Mouse (Mus musculus): ENCODE data around the gene Gm17334. TPM values are rescaled to one million over a fixed set of nuclear protein-coding genes. Genes with fewer than 3 reads are reported as not detected.

Gene Gm17334
- 0.60 and 0.68 TPM in 2 replicates for polyA plus RNA-seq (2014; fragmentation: Nextera tagmentation; extraction: Ambion mirVana)

DNA sequence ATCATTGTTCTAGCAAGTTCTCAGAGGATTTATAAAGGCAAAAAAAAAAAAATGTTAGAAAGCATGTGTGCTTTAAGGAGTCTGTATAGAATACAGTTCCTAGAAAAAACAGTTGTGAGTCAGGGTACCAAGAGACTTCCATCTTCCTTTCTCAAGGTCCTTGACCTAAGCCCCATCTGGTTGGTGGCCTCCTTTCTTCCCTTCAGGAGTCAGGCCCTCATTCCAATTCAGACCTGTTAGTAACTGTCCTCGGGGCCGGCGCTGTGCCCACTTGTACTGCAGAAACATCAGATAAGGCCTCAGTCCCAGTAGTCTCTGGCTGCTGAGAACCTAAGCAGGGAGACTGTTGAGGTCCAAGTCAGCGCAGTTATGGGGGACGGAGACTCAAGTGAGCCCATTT lies at the start of gene Gm17334:
Gene Gm17334 (minus strand): TSS at position 101 of the 400 bp plus-strand sequence.
- Histone ChIP-seq H3K4me3 (ENCODE audit: low read depth, low read length) (no peak within 1 kb of the TSS), H3K36me3 (ENCODE audit: control insufficient read depth, insufficient read depth, low read length) (peaks cover 56% of the 10 kb centered on the region), H3K27me3 (replicated peaks; ENCODE audit: control insufficient read depth, insufficient read depth, low read length) (no peaks in the 10 kb centered on the region), H3K27ac (ENCODE audit: low read depth) (no peak within 1 kb of the TSS), H3K9me3 (ENCODE audit: control insufficient read depth, low read length) (no peaks in the 10 kb centered on the region), H3K4me2 (ENCODE audit: low read length) (no peak within 1 kb of the TSS; the same call in 1 of the 2 replicates), H3K9ac (ENCODE audit: low read length) (no peak within 1 kb of the TSS), H3K4me1 (replicated peaks; ENCODE audit: control insufficient read depth, insufficient read depth, low read length) (peaks cover 16% of the 10 kb centered on the region; the same call in 1 of the 2 replicates)
- 94% methylated on average over 5 of the region's 5 CpGs for WGBS
- no peak for ATAC-seq (replicated peaks; ENCODE audit: low FRiP score, low TSS enrichment, low read depth)
- no peak for DNase-seq (ENCODE audit: low spot score)

DNA sequence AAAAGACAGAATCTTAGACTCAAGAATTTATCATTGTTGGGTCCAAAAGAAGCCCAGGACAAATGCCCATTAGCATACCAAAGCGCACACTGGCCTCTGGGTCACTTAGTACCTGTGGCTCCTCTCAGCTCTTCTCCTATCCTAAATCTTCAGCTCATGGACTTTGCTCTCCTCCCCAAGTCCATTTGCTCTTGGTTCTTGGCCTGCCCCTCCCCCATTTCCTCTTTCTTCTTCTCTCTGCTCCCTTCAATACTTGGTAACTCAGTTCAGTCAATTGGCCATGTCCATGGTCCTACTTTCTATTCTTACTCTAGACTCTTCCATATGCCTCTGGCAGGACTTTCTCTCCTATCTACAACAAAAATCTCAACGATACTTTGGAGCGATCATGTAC lies 49.0 kb upstream of the Gm17334 start:
- H3K27me3 ChIP-seq (replicated peaks; ENCODE audit: control insufficient read depth, insufficient read depth, low read length): no peaks in the 10 kb centered on the region
- DNase-seq (ENCODE audit: low spot score): no peak
- H3K9ac ChIP-seq (ENCODE audit: low read length): no peak overlapping the region
- H3K9me3 ChIP-seq (ENCODE audit: control insufficient read depth, low read length): no peaks in the 10 kb centered on the region
- ATAC-seq (replicated peaks; ENCODE audit: low FRiP score, low TSS enrichment, low read depth): no peak
- no peak overlapping the region for H3K27ac ChIP-seq (ENCODE audit: low read depth)
- 94% methylated on average over 3 of the region's 3 CpGs for WGBS
- no peak overlapping the region for H3K4me2 ChIP-seq (ENCODE audit: low read length)
- H3K4me1 ChIP-seq (replicated peaks; ENCODE audit: control insufficient read depth, insufficient read depth, low read length): no peaks in the 10 kb centered on the region
- no peaks in the 10 kb centered on the region for H3K36me3 ChIP-seq (ENCODE audit: control insufficient read depth, insufficient read depth, low read length)
- no peak overlapping the region for H3K4me3 ChIP-seq (ENCODE audit: low read depth, low read length)

DNA sequence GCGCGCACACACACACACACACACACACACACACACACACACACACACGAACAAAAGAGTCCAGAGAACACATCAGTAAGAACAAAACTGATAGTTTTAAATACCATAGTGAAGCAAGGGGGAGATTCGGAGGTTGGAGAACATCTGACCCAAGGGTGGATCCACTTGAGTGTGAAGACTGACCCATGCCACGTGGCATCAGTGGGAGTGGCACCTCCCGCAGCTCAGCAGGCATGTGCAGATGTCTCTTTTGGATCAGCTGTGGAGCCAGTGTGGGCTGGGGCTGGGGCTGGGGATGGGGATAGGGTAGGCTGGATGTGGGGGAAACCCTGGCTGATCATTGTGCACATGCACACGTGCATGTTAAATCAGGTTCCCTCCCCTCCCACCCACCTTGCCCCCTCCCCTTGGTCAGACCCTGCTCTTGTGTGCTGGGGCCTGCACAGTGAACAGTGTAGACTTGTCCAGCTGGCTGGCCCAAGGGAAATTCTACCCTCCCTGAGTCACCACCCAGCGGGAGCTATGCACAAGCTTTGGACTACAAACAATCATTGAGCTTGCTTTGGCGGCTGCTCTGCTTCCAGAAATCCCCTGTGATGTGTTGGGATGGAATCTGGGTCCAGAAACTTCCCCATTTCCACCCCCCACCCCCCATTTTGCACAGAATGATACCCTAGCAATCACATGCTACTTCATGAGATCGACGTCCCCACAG lies 48.4 kb upstream of the Gm17334 start:
- H3K36me3 ChIP-seq (ENCODE audit: control insufficient read depth, insufficient read depth, low read length): no peaks in the 10 kb centered on the region
- DNase-seq (ENCODE audit: low spot score) (no peak), ATAC-seq (replicated peaks; ENCODE audit: low FRiP score, low TSS enrichment, low read depth) (no peak)
- no peak overlapping the region for H3K4me3 ChIP-seq (ENCODE audit: low read depth, low read length)
- 79% methylated on average over 11 of the region's 11 CpGs for WGBS
- no peaks in the 10 kb centered on the region for H3K27me3 ChIP-seq (replicated peaks; ENCODE audit: control insufficient read depth, insufficient read depth, low read length)
- no peak overlapping the region for H3K4me2 ChIP-seq (ENCODE audit: low read length)
- H3K9me3 ChIP-seq (ENCODE audit: control insufficient read depth, low read length): no peaks in the 10 kb centered on the region
- no peaks in the 10 kb centered on the region for H3K4me1 ChIP-seq (replicated peaks; ENCODE audit: control insufficient read depth, insufficient read depth, low read length)
- H3K9ac ChIP-seq (ENCODE audit: low read length): no peak overlapping the region
- no peak overlapping the region for H3K27ac ChIP-seq (ENCODE audit: low read depth)

DNA sequence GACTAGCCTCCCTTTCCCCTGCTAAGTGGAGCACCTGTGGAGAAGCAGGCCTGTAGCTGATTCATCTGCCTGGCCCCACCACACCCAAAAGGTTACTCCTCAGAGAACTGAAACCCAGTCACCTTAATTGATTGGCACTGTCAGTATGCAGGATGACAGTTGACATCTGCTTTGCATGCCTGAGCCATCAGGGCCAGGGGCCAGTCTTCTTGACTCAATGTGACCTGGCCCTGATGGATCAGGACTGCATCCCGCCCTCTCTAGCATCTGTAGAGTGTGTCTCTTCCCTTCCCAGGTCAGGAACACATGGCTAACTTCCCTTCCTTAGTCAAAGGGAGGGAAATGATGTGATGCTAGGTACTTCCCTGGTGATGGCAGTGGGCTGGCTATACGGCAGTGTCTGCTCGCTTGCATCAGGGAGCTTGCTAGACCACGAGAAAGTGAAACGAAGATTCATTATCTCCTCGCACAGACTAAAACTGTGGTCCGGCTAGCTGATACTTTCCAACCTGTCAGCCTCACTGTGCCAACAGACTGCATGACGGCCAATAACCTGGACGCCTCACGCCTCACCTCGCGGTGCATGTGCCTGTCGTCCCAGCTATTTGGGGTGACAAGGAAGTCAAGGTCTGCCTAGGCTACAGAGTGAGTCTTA lies 47.7 kb upstream of the Gm17334 start:
- Histone ChIP-seq H3K4me1 (replicated peaks; ENCODE audit: control insufficient read depth, insufficient read depth, low read length) (no peaks in the 10 kb centered on the region), H3K9ac (ENCODE audit: low read length) (no peak overlapping the region), H3K36me3 (ENCODE audit: control insufficient read depth, insufficient read depth, low read length) (no peaks in the 10 kb centered on the region), H3K4me3 (ENCODE audit: low read depth, low read length) (no peak overlapping the region), H3K27me3 (replicated peaks; ENCODE audit: control insufficient read depth, insufficient read depth, low read length) (no peaks in the 10 kb centered on the region), H3K9me3 (ENCODE audit: control insufficient read depth, low read length) (no peaks in the 10 kb centered on the region), H3K4me2 (ENCODE audit: low read length) (no peak overlapping the region), H3K27ac (ENCODE audit: low read depth) (no peak overlapping the region)
- 79% methylated on average over 13 of the region's 13 CpGs for WGBS
- no peak for ATAC-seq (replicated peaks; ENCODE audit: low FRiP score, low TSS enrichment, low read depth)
- DNase-seq (ENCODE audit: low spot score): no peak

DNA sequence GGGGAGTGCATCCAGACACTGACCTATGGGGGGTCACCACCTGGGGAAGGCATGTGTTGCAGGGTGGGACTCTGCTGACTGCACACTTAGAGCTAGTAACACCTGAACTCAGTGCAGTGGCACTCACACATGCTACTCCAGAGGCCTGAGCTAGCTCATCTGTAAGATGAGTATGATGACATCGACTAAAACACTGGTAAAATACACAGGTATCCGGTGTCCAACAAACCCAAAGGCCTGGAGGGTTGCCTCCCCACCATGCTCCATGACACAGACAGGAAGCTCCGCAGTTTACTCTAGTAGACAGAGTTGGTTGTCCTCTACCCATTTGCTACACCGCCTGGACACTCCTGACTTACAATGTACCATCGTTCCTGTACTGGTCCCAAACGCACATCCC lies 46.5 kb upstream of the Gm17334 start:
- Histone ChIP-seq H3K9ac (ENCODE audit: low read length) (no peak overlapping the region), H3K4me2 (ENCODE audit: low read length) (no peak overlapping the region), H3K27ac (ENCODE audit: low read depth) (no peak overlapping the region), H3K36me3 (ENCODE audit: control insufficient read depth, insufficient read depth, low read length) (no peaks in the 10 kb centered on the region), H3K27me3 (replicated peaks; ENCODE audit: control insufficient read depth, insufficient read depth, low read length) (no peaks in the 10 kb centered on the region), H3K4me1 (replicated peaks; ENCODE audit: control insufficient read depth, insufficient read depth, low read length) (no peaks in the 10 kb centered on the region), H3K9me3 (ENCODE audit: control insufficient read depth, low read length) (no peaks in the 10 kb centered on the region), H3K4me3 (ENCODE audit: low read depth, low read length) (no peak overlapping the region)
- WGBS: 89% methylated on average over 6 of the region's 6 CpGs
- DNase-seq (ENCODE audit: low spot score) (no peak), ATAC-seq (replicated peaks; ENCODE audit: low FRiP score, low TSS enrichment, low read depth) (no peak)

DNA sequence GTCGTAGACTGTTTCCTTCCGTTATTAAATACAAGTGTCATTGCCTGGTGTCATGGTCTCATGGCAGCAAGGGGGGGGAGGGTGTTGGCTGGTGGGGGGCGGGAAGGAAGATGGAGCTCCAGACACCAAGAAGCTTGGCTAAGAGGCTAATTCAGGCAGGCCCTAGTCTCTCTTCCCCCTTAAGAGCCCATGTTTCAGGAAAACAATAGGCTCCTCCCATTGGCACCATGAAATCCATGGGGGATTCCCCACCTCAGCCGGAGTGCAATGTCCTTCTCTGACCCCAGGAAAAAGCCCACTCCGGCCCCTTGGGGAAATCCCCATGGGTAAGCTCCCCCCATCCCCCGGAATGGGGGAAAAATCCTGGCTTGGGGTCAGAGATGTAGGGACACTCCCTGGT lies 45.8 kb upstream of the Gm17334 start:
- H3K4me1 ChIP-seq (replicated peaks; ENCODE audit: control insufficient read depth, insufficient read depth, low read length): no peaks in the 10 kb centered on the region
- ATAC-seq (replicated peaks; ENCODE audit: low FRiP score, low TSS enrichment, low read depth) (no peak), DNase-seq (ENCODE audit: low spot score) (no peak)
- no peak overlapping the region for H3K27ac ChIP-seq (ENCODE audit: low read depth)
- no peak overlapping the region for H3K4me3 ChIP-seq (ENCODE audit: low read depth, low read length)
- no peak overlapping the region for H3K9ac ChIP-seq (ENCODE audit: low read length)
- H3K4me2 ChIP-seq (ENCODE audit: low read length): no peak overlapping the region
- H3K27me3 ChIP-seq (replicated peaks; ENCODE audit: control insufficient read depth, insufficient read depth, low read length): no peaks in the 10 kb centered on the region
- H3K9me3 ChIP-seq (ENCODE audit: control insufficient read depth, low read length): no peaks in the 10 kb centered on the region
- WGBS: 65% methylated on average over 6 of the region's 6 CpGs
- no peaks in the 10 kb centered on the region for H3K36me3 ChIP-seq (ENCODE audit: control insufficient read depth, insufficient read depth, low read length)

DNA sequence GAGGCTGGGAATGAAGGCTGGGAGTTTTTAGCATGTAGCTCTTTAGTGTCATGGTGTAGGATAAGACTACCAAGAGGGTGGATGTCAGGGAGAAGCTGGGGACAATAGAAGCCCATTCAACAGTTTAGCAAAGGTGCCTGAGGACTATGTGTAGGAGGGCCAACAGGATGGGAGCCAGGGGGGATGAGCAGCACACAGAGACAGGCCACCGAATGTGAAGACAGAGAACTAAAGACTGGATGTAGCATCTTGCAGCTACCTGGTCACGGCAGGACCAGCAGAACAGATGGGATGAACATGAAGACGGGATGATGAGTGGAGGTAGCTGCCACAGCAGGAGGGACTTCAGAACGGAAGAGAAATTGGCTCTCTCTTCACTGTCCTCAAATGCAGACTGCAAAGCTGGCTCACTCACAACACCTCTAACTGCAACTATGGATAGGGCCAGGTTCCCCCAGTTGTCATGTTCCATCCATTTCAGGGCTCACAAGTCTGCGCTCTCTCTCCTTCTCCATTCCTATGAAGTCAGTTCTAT lies 43.9 kb upstream of the Gm17334 start:
- no peak overlapping the region for H3K27ac ChIP-seq (ENCODE audit: low read depth)
- no peaks in the 10 kb centered on the region for H3K27me3 ChIP-seq (replicated peaks; ENCODE audit: control insufficient read depth, insufficient read depth, low read length)
- H3K4me3 ChIP-seq (ENCODE audit: low read depth, low read length): no peak overlapping the region
- no peaks in the 10 kb centered on the region for H3K4me1 ChIP-seq (replicated peaks; ENCODE audit: control insufficient read depth, insufficient read depth, low read length)
- H3K9ac ChIP-seq (ENCODE audit: low read length): no peak overlapping the region
- ATAC-seq (replicated peaks; ENCODE audit: low FRiP score, low TSS enrichment, low read depth) (no peak), DNase-seq (ENCODE audit: low spot score) (no peak)
- no peak overlapping the region for H3K4me2 ChIP-seq (ENCODE audit: low read length)
- 89% methylated on average over 5 of the region's 5 CpGs for WGBS
- H3K9me3 ChIP-seq (ENCODE audit: control insufficient read depth, low read length): no peaks in the 10 kb centered on the region
- H3K36me3 ChIP-seq (ENCODE audit: control insufficient read depth, insufficient read depth, low read length): no peaks in the 10 kb centered on the region

DNA sequence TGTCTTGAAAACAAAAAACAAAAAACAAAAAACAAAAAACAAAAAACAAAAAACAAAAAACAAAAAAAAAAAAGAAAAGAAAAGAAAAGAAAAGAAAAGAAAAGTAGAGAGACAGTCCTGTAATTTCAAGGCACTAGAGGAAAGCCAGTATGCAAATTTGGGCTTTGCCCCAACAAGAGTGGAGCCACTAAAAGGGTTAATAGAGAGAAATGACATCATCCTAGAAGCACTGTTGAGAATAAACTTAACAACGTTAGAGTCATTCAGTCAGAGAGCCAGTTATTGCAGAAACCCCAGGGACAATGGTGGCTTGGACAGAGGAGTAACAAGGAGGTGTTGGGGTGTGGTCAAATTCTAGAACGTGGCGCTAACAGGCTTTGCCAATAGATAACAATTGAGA lies 41.8 kb upstream of the Gm17334 start:
- ATAC-seq (replicated peaks; ENCODE audit: low FRiP score, low TSS enrichment, low read depth) (no peak), DNase-seq (ENCODE audit: low spot score) (no peak)
- no peak overlapping the region for H3K4me3 ChIP-seq (ENCODE audit: low read depth, low read length)
- H3K27ac ChIP-seq (ENCODE audit: low read depth): no peak overlapping the region
- H3K9ac ChIP-seq (ENCODE audit: low read length): no peak overlapping the region
- WGBS: 57% methylated on average over 3 of the region's 3 CpGs
- no peaks in the 10 kb centered on the region for H3K36me3 ChIP-seq (ENCODE audit: control insufficient read depth, insufficient read depth, low read length)
- H3K4me1 ChIP-seq (replicated peaks; ENCODE audit: control insufficient read depth, insufficient read depth, low read length): peaks cover 3% of the 10 kb centered on the region; the same call in 1 of the 2 replicates
- H3K9me3 ChIP-seq (ENCODE audit: control insufficient read depth, low read length): no peaks in the 10 kb centered on the region
- H3K4me2 ChIP-seq (ENCODE audit: low read length): no peak overlapping the region
- no peaks in the 10 kb centered on the region for H3K27me3 ChIP-seq (replicated peaks; ENCODE audit: control insufficient read depth, insufficient read depth, low read length)
